26 mouse cellular contexts compared by ENCODE assay signal in genomic region chr13:52646566-52646965, GRCm38 (mm10).
"Had no signal": no experiment of that assay in that cellular context is flagged by ENCODE, and none has a peak within 500 bp of the region (broad histone marks: within the 10 kb centered on the region; RNA-seq: fewer than 3 reads in every experiment).

No protein-coding gene starts in this region.

- DNase-seq: gastrocnemius, adult 2 months; gastrocnemius, postnatal 10 days; gastrocnemius, postnatal 25 days; heart, adult 2 months; heart, postnatal 4 days; kidney, adult 18-20 months; kidney, adult 8-10 months; kidney, postnatal 10 days; kidney, postnatal 25 days; kidney, postnatal 4 days; left cerebral cortex, postnatal 4 days; liver; liver, embryonic 13.5 days had no signal

- H3K36me3 ChIP-seq: heart, embryonic 15.5 days; hindbrain, embryonic 10.5 days; hindbrain, embryonic 12.5 days; intestine, embryonic 15.5 days; limb, embryonic 12.5 days had no signal

- H3K27ac ChIP-seq: gastrocnemius, adult 2 months; heart, adult 2 months; heart, embryonic 13.5 days; heart, embryonic 15.5 days; hindbrain, embryonic 12.5 days; hindbrain, embryonic 14.5 days; intestine, embryonic 15.5 days; layer of hippocampus, adult 2 months; limb, embryonic 12.5 days; liver, embryonic 13.5 days; liver, embryonic 15.5 days had no signal

- H3K4me3 ChIP-seq: gastrocnemius, adult 2 months; heart, adult 2 months; heart, embryonic 13.5 days; heart, embryonic 15.5 days; hindbrain, embryonic 10.5 days; hindbrain, embryonic 12.5 days; intestine, embryonic 15.5 days; layer of hippocampus, adult 2 months; limb, embryonic 12.5 days; liver, embryonic 13.5 days; liver, embryonic 15.5 days had no signal

- H3K4me1 ChIP-seq: heart, embryonic 15.5 days; limb, embryonic 12.5 days; liver, embryonic 13.5 days; liver, embryonic 15.5 days had no signal

- H3K27me3 ChIP-seq: heart, embryonic 13.5 days; heart, embryonic 15.5 days; hindbrain, embryonic 12.5 days; intestine, embryonic 15.5 days; limb, embryonic 12.5 days; liver, embryonic 13.5 days; liver, embryonic 15.5 days had no signal

- H3K4me2 ChIP-seq: heart, embryonic 11.5 days; heart, embryonic 13.5 days; heart, embryonic 15.5 days; hindbrain, embryonic 12.5 days; hindbrain, embryonic 14.5 days; intestine, embryonic 15.5 days; limb, embryonic 12.5 days; liver, embryonic 11.5 days; liver, embryonic 13.5 days; liver, embryonic 15.5 days had no signal

- H3K9me3 ChIP-seq: heart, embryonic 13.5 days; heart, embryonic 15.5 days; hindbrain, embryonic 10.5 days; hindbrain, embryonic 12.5 days; intestine, embryonic 15.5 days; limb, embryonic 12.5 days; liver, embryonic 13.5 days; liver, embryonic 15.5 days had no signal

- ATAC-seq: hindbrain, embryonic 16.5 days; inflammation-experienced regulatory T-cells, adult 6 months; intestine, embryonic 15.5 days had no signal

- H3K9ac ChIP-seq: heart, embryonic 13.5 days; heart, embryonic 15.5 days; hindbrain, embryonic 12.5 days; hindbrain, embryonic 14.5 days; intestine, embryonic 15.5 days; limb, embryonic 12.5 days; liver, embryonic 13.5 days; liver, embryonic 15.5 days had no signal
